Mouse (Mus musculus) heart, postnatal 0 days (tissue): Measurements from ENCODE around the gene 1700013H16Rik. TPM values are rescaled to one million over a fixed set of nuclear protein-coding genes. Genes with fewer than 3 reads are reported as not detected.
"Not testable (repeated sequence)": the region's sequence is repeated elsewhere in the genome, so short reads cannot be mapped to it uniquely, and the experiment has no call there.

Experiments used
- ATAC-seq: fragments of 200-750 bp; cut with Nextera tagmentation; 2 replicates; pipeline ENCODE4 v1.8.0; 2017; ENCODE audit warnings: low read depth, moderate number of reproducible peaks, moderate library complexity; ENCODE audit not compliant: insufficient read depth
- DNase-seq: peaks from one replicate; pipeline ENCODE4 v3.0.0-alpha.2; 2016; ENCODE audit warnings: low spot score
- H3K27ac ChIP-seq: fragments of 300-500 bp; sonication (generic); 2 replicates; pipeline ENCODE4 v1.5.1; 2014; ENCODE audit warnings: low read depth, mild to moderate bottlenecking
- H3K27me3 ChIP-seq: fragments of 300-500 bp; sonication (generic); 2 replicates; pipeline ENCODE4 v1.6.1; 2014; ENCODE audit warnings: low read length, mixed read lengths; ENCODE audit not compliant: control insufficient read depth, insufficient read depth
- H3K36me3 ChIP-seq: fragments of 300-500 bp; sonication (generic); replicated peaks from 2 replicates; pipeline ENCODE4 v1.6.1; 2014; ENCODE audit warnings: low read length, mixed read lengths; ENCODE audit not compliant: control insufficient read depth, insufficient read depth
- H3K4me1 ChIP-seq: fragments of 300-500 bp; sonication (generic); 2 replicates; pipeline ENCODE4 v1.6.1; 2014; ENCODE audit warnings: antibody characterized with exemption; ENCODE audit not compliant: control insufficient read depth, insufficient read depth
- H3K4me2 ChIP-seq: fragments of 300-500 bp; sonication (generic); 2 replicates; pipeline ENCODE4 v1.6.1; 2014; ENCODE audit warnings: low read depth, mild to moderate bottlenecking, low read length, moderate library complexity
- H3K4me3 ChIP-seq: fragments of 300-500 bp; sonication (generic); 2 replicates; pipeline ENCODE4 v1.5.1; 2014; ENCODE audit warnings: low read depth, low read length
- H3K9ac ChIP-seq: fragments of 300-500 bp; sonication (generic); replicated peaks from 2 replicates; pipeline ENCODE4 v1.6.1; 2014; ENCODE audit warnings: low read depth, low read length, mixed read lengths
- H3K9me3 ChIP-seq: fragments of 300-500 bp; sonication (generic); replicated peaks from 2 replicates; pipeline ENCODE4 v1.6.1; 2016; ENCODE audit warnings: low read length; ENCODE audit not compliant: control insufficient read depth
- CTCF ChIP-seq: IDR thresholded peaks from 2 replicates; pipeline ENCODE4 v1.5.1; 2016; ENCODE audit warnings: antibody characterized with exemption, control low read depth, low read depth
- EP300 ChIP-seq: IDR thresholded peaks from 2 replicates; pipeline ENCODE4 v1.6.1; 2016; ENCODE audit warnings: antibody characterized with exemption, low read depth
- WGBS: fragments of 180-500 bp; shearing (Covaris S2); extraction: QIAGEN DNeasy Blood & Tissue Kit; methylation state at CpG from one replicate; pipeline ENCODE4 v1.1.7; 2014; 5-methylcytosine and 5-hydroxymethylcytosine counted together
- polyA plus RNA-seq: library from polyadenylated mRNA; unstranded; fragments of >200 nt; fragmentation: Nextera tagmentation; extraction: Ambion mirVana; gene quantifications from 2 replicates; pipeline ENCODE4 v1.2.1, GENCODE M21; 2015
- total RNA-seq: library from RNA; depleted of rRNA; stranded (reverse); fragments of >200 nt; gene quantifications from 2 replicates; pipeline ENCODE4 v1.2.3, GENCODE M21; 2014; ENCODE audit warnings: low replicate concordance; rRNA removed

The 1700013H16Rik gene
- not detected in 2 replicates for total RNA-seq
- polyA plus RNA-seq = not detected in 2 replicates

DNA sequence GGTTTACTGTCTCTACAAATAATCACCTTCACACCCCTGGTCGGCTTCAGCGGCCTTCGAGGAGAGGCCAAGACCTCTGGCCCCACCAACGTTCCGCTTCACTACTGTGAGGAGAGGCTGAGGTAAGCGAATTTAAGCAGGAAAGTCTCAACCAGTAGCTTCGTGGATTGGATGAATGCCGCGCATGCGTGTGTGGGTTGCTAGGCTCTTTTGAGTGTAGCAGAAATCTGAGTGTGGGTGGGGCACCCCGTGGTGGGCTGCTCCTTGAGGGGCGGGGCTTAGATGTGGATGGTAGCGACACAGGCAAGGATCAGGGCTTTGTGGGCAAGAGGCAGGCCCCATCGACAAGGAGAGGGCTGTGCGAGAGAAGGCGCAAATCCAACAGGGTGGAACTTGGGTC is at the start of gene 1700013H16Rik:
Gene 1700013H16Rik (minus strand): TSS at position 96 of the 400 bp plus-strand sequence.
- TF ChIP-seq EP300 = no peak
- no peak for TF ChIP-seq CTCF
- Histone ChIP-seq H3K9ac (no peak within 1 kb of the TSS), H3K27me3 (no peaks in the 10 kb centered on the region), H3K27ac (no peak within 1 kb of the TSS), H3K4me1 (no peaks in the 10 kb centered on the region), H3K4me2 (no peak within 1 kb of the TSS), H3K9me3 (peaks cover 4% of the 10 kb centered on the region; the same call in 1 of the 2 replicates), H3K4me3 (no peak within 1 kb of the TSS), H3K36me3 (no peaks in the 10 kb centered on the region)
- no peak for ATAC-seq
- WGBS = 84% methylated on average over 16 of the region's 16 CpGs
- no peak for DNase-seq

DNA sequence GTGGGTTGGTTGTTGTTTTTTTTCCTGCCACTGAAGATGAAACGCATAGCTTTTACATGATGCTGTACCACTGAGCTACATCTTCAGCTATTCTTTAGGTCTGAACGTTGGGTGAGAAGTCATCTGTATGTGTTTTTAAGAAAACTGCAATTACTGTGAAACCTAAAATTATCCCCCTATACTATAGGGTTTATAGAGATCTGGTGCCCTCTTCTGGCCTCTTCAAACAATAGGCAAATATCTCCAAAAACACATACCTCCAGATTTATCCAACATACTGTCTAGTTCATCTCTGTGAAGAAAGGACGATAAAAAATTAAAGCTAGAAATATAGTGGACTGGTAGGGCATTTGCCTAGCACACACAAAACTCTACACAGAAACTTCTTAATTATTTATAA is 41.4 kb upstream of the 1700013H16Rik start:
- no peaks in the 10 kb centered on the region for H3K4me1 ChIP-seq
- WGBS = 27% methylated on average over 3 of the region's 3 CpGs

DNA sequence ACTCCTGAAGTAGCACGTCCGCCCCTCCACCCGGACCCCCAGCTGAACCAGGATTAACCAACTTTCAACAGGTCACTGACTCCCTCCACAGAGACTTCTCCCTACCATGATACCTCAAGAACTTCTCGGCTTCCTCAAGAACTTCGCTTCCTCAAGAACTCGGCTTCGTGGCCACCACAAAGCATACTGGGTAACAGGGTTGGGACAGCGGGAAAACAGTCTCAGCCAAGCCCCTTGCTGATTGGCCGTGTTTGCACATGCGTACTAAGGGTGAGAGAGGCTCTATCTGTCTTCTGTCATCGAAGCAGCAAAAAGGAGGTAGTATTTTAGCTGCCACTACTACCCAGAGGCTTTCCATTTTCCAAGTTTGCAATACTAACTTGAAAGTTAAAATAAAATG is 39.9 kb upstream of the 1700013H16Rik start, which contains the start of gene Xlr:
Gene Xlr (minus strand): TSS at position 188 of the 400 bp plus-strand sequence.
- H3K27me3 ChIP-seq, ATAC-seq, H3K9ac ChIP-seq, H3K27ac ChIP-seq, H3K4me2 ChIP-seq, H3K4me1 ChIP-seq, DNase-seq, H3K9me3 ChIP-seq, H3K4me3 ChIP-seq, H3K36me3 ChIP-seq: not testable (repeated sequence)
- 64% methylated on average over 11 of the region's 11 CpGs for WGBS

More for the DNA sequence above, 41.4 kb upstream of the 1700013H16Rik start:
- ATAC-seq (no peak), DNase-seq (no peak)
- no peak overlapping the region for H3K27ac ChIP-seq
- no peaks in the 10 kb centered on the region for H3K9me3 ChIP-seq
- no peaks in the 10 kb centered on the region for H3K36me3 ChIP-seq
- no peak overlapping the region for H3K9ac ChIP-seq
- H3K4me3 ChIP-seq = no peak overlapping the region
- no peaks in the 10 kb centered on the region for H3K27me3 ChIP-seq
- no peak overlapping the region for H3K4me2 ChIP-seq
- TF ChIP-seq CTCF (peak; percentile 35), EP300 (no peak)

DNA sequence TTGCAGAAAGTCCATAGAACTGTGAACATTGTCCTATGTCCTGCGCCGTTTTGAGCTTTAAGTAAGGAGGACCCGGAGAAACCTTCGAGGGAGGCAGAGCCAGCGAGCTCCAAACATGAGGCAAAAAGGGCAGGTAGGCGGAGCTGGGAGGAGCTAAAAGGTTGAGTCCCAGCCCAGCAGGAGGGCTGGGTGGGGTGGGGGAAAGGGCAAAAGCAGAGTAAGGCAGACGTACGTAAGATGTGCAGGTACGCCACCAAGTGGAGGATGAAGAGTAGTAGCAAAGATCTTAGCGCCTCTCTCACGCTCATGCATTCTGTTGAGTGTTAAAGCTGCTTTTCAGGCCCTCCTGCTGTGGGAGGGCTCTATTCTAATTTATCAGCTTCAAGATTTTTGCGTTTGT is 18.6 kb upstream of the 1700013H16Rik start, which contains the start of gene Zfp36l3:
Gene Zfp36l3 (minus strand): TSS at position 119 of the 400 bp plus-strand sequence.
- Histone ChIP-seq H3K9ac (no peak within 1 kb of the TSS), H3K4me2 (no peak within 1 kb of the TSS), H3K4me1 (no peaks in the 10 kb centered on the region), H3K36me3 (no peaks in the 10 kb centered on the region), H3K27me3 (no peaks in the 10 kb centered on the region), H3K4me3 (no peak within 1 kb of the TSS), H3K27ac (no peak within 1 kb of the TSS), H3K9me3 (no peaks in the 10 kb centered on the region)
- ATAC-seq = no peak
- DNase-seq = no peak
- 84% methylated on average over 12 of the region's 12 CpGs for WGBS
- TF ChIP-seq EP300 (no peak), CTCF (no peak)

DNA sequence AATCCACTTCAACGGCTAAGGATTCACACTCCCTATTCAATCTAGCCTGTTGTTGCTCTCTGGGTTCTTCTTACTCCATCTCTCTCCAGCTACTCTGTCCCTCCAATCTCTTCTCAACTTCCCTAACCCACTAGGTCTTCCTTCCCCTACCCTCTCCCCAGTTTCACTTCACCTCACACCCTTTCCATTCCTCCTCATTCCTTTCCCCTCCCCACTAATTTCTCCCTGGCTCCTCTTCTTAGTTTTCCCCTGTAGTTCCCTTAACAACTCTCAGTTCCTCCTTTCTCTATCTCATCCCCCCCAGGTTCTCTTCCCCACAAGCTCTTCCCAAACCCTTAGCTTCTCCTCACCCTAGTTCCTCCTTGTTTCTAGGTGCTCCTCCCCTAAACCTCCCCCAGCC is 4.8 kb downstream of the 1700013H16Rik start:
- Histone ChIP-seq H3K9ac (no peak overlapping the region), H3K4me3 (no peak overlapping the region), H3K27me3 (no peaks in the 10 kb centered on the region), H3K27ac (no peak overlapping the region), H3K9me3 (peaks cover 4% of the 10 kb centered on the region; the same call in 1 of the 2 replicates), H3K4me1 (no peaks in the 10 kb centered on the region), H3K4me2 (no peak overlapping the region), H3K36me3 (no peaks in the 10 kb centered on the region)
- TF ChIP-seq EP300 (no peak), CTCF (no peak)
- ATAC-seq (no peak), DNase-seq (no peak)
- WGBS = 81% methylated on average over 1 of the region's 1 CpGs

DNA sequence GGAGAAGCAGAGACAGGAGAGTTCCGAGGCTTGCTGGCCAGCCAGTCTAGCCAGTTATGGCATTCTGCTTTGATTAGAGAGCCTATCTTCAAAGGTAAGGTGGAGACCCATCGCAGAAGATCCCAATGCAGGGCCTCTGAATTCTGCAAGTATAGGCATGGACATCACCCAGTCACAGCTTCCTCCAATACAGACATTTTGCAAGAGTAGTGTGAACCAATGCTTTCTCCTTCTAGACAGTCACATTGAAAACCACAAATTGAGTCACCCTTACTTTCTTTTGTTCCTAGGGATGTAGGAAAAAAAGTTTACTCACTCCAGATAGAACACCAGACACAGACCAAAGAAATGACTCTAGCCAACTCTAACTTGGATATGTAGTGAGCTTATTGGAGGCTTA is 28.7 kb downstream of the 1700013H16Rik start:
- H3K4me2 ChIP-seq = no peak overlapping the region
- H3K27ac ChIP-seq = no peak overlapping the region
- no peaks in the 10 kb centered on the region for H3K4me1 ChIP-seq
- no peaks in the 10 kb centered on the region for H3K9me3 ChIP-seq
- H3K9ac ChIP-seq = no peak overlapping the region
- no peak for DNase-seq
- no peaks in the 10 kb centered on the region for H3K36me3 ChIP-seq
- 78% methylated on average over 2 of the region's 2 CpGs for WGBS
- no peak overlapping the region for H3K4me3 ChIP-seq
- no peaks in the 10 kb centered on the region for H3K27me3 ChIP-seq
- TF ChIP-seq EP300 = no peak
- no peak for TF ChIP-seq CTCF
- no peak for ATAC-seq
